Mouse (Mus musculus) limb, embryonic 13.5 days (tissue): Measurements from ENCODE around the gene Ranbp3l. TPM values are rescaled to one million over a fixed set of nuclear protein-coding genes. Genes with fewer than 3 reads are reported as not detected.

ENCODE experiments used
- ATAC-seq: fragments of 200-750 bp; cut with Nextera tagmentation; 2 replicates; pipeline ENCODE4 v1.8.0; 2017; ENCODE audit warnings: low read depth, moderate number of reproducible peaks, moderate TSS enrichment; ENCODE audit not compliant: low FRiP score
- H3K27ac ChIP-seq: fragments of 300-500 bp; sonication (generic); 2 replicates; pipeline ENCODE4 v1.5.1; 2015; ENCODE audit warnings: inconsistent platforms, mild to moderate bottlenecking, moderate library complexity
- H3K27me3 ChIP-seq: fragments of 300-500 bp; sonication (generic); 2 replicates; pipeline ENCODE4 v1.6.1; 2015; ENCODE audit warnings: mild to moderate bottlenecking, inconsistent platforms
- H3K36me3 ChIP-seq: fragments of 300-500 bp; sonication (generic); 2 replicates; pipeline ENCODE4 v1.6.1; 2015; ENCODE audit warnings: inconsistent platforms, mild to moderate bottlenecking, moderate library complexity
- H3K4me1 ChIP-seq: fragments of 300-500 bp; sonication (generic); 2 replicates; pipeline ENCODE4 v1.6.1; 2015; ENCODE audit warnings: inconsistent platforms
- H3K4me2 ChIP-seq: fragments of 300-500 bp; sonication (generic); replicated peaks from 2 replicates; pipeline ENCODE4 v1.6.1; 2015; ENCODE audit warnings: inconsistent platforms, mild to moderate bottlenecking, moderate library complexity
- H3K4me3 ChIP-seq: fragments of 300-500 bp; sonication (generic); 2 replicates; pipeline ENCODE4 v1.5.1; 2015; ENCODE audit warnings: moderate library complexity, mild to moderate bottlenecking, inconsistent platforms
- H3K9ac ChIP-seq: fragments of 300-500 bp; sonication (generic); 2 replicates; pipeline ENCODE4 v1.6.1; 2015; ENCODE audit warnings: mild to moderate bottlenecking, inconsistent platforms
- H3K9me3 ChIP-seq: fragments of 300-500 bp; sonication (generic); 2 replicates; pipeline ENCODE4 v1.6.1; 2016; ENCODE audit warnings: inconsistent platforms
- WGBS: fragments of 180-500 bp; shearing (Covaris S2); methylation state at CpG from one replicate; pipeline ENCODE4 v1.1.7; 2015; 5-methylcytosine and 5-hydroxymethylcytosine counted together
- polyA plus RNA-seq: library from polyadenylated mRNA; unstranded; fragments of >200 nt; fragmentation: Nextera tagmentation; extraction: Ambion mirVana; gene quantifications from 2 replicates; pipeline ENCODE4 v1.2.1, GENCODE M21; 2015

Ranbp3l gene
- polyA plus RNA-seq, 1 experiment from 2014 or later, result 0.41 TPM

GRCm38 (mm10) chr15:9072630-9073029, 104.9 kb downstream of the Ranbp3l start:
- Histone ChIP-seq H3K4me1 (peaks cover 41% of the 10 kb centered on the region), H3K9ac (peak overlapping the region; percentile 93; the same call in 1 of the 2 replicates), H3K4me2 (peak overlapping the region; percentile 78), H3K4me3 (peak overlapping the region; percentile 88), H3K27me3 (no peaks in the 10 kb centered on the region), H3K36me3 (peaks cover 3% of the 10 kb centered on the region; the same call in 1 of the 2 replicates), H3K27ac (peak overlapping the region; percentile 91; the same call in 1 of the 2 replicates), H3K9me3 (no peaks in the 10 kb centered on the region)
- ATAC-seq, result no peak
- 30% methylated on average over 5 of the region's 5 CpGs for WGBS

- H3K27me3 ChIP-seq, result no peaks in the 10 kb centered on the region
- H3K9ac ChIP-seq, result no peak overlapping the region
- no peak for ATAC-seq
- H3K4me3 ChIP-seq, result peak overlapping the region; percentile 88
- 41% methylated on average over 12 of the region's 12 CpGs for WGBS
- peaks cover 3% of the 10 kb centered on the region; the same call in 1 of the 2 replicates for H3K36me3 ChIP-seq
- H3K9me3 ChIP-seq, result no peaks in the 10 kb centered on the region
- peak overlapping the region; percentile 78 for H3K4me2 ChIP-seq
- no peak overlapping the region for H3K27ac ChIP-seq
- peaks cover 41% of the 10 kb centered on the region for H3K4me1 ChIP-seq
Measured at GRCm38 (mm10) chr15:9073067-9073608, 105.4 kb downstream of the Ranbp3l start.

GRCm38 (mm10) chr15:9073684-9074083, 105.9 kb downstream of the Ranbp3l start:
- ATAC-seq, result no peak
- Histone ChIP-seq H3K27me3 (no peaks in the 10 kb centered on the region), H3K4me2 (peak overlapping the region; percentile 78), H3K9ac (no peak overlapping the region), H3K9me3 (no peaks in the 10 kb centered on the region), H3K27ac (no peak overlapping the region), H3K4me1 (peaks cover 44% of the 10 kb centered on the region), H3K4me3 (peak overlapping the region; percentile 88), H3K36me3 (peaks cover 3% of the 10 kb centered on the region; the same call in 1 of the 2 replicates)
- WGBS, result 73% methylated on average over 5 of the region's 5 CpGs

- 0 out of 2 replicates have a peak overlapping the region, but pooled peaks have one; percentile 9 for H3K4me2 ChIP-seq
Measured at GRCm38 (mm10) chr15:9074139-9074538, 106.4 kb downstream of the Ranbp3l start.

GRCm38 (mm10) chr15:9074671-9075070, 106.9 kb downstream of the Ranbp3l start:
- H3K27ac ChIP-seq, result no peak overlapping the region
- ATAC-seq, result no peak
- peaks cover 3% of the 10 kb centered on the region; the same call in 1 of the 2 replicates for H3K36me3 ChIP-seq
- H3K4me2 ChIP-seq, result no peak overlapping the region
- H3K27me3 ChIP-seq, result no peaks in the 10 kb centered on the region
- H3K4me1 ChIP-seq, result peaks cover 54% of the 10 kb centered on the region
- no peaks in the 10 kb centered on the region for H3K9me3 ChIP-seq
- no peak overlapping the region for H3K4me3 ChIP-seq
- no peak overlapping the region for H3K9ac ChIP-seq
- WGBS, result 26% methylated on average over 4 of the region's 4 CpGs

More at GRCm38 (mm10) chr15:9074139-9074538, 106.4 kb downstream of the Ranbp3l start:
- Histone ChIP-seq H3K4me1 (peaks cover 48% of the 10 kb centered on the region), H3K9me3 (no peaks in the 10 kb centered on the region), H3K4me3 (no peak overlapping the region), H3K27ac (no peak overlapping the region), H3K9ac (no peak overlapping the region), H3K27me3 (no peaks in the 10 kb centered on the region), H3K36me3 (peaks cover 3% of the 10 kb centered on the region; the same call in 1 of the 2 replicates)
- 22% methylated on average over 2 of the region's 2 CpGs for WGBS
- no peak for ATAC-seq

- Histone ChIP-seq H3K4me2 (no peak overlapping the region), H3K27ac (no peak overlapping the region), H3K27me3 (no peaks in the 10 kb centered on the region), H3K4me3 (no peak overlapping the region), H3K9me3 (no peaks in the 10 kb centered on the region), H3K9ac (no peak overlapping the region), H3K36me3 (peaks cover 3% of the 10 kb centered on the region; the same call in 1 of the 2 replicates), H3K4me1 (peaks cover 51% of the 10 kb centered on the region)
- WGBS, result 66% methylated on average over 14 of the region's 14 CpGs
- ATAC-seq, result no peak
Measured at GRCm38 (mm10) chr15:9075608-9076200, 108.0 kb downstream of the Ranbp3l start.

- Histone ChIP-seq H3K4me3 (no peak overlapping the region), H3K27ac (no peak overlapping the region), H3K4me1 (peaks cover 36% of the 10 kb centered on the region), H3K27me3 (no peaks in the 10 kb centered on the region), H3K9me3 (no peaks in the 10 kb centered on the region), H3K36me3 (peaks cover 3% of the 10 kb centered on the region; the same call in 1 of the 2 replicates), H3K4me2 (no peak overlapping the region), H3K9ac (no peak overlapping the region; the same call in 1 of the 2 replicates)
- ATAC-seq, result no peak
- WGBS, result 78% methylated on average over 12 of the region's 12 CpGs
Measured at GRCm38 (mm10) chr15:9078481-9079300, 110.9 kb downstream of the Ranbp3l start.

- Histone ChIP-seq H3K36me3 (peaks cover 7% of the 10 kb centered on the region), H3K9ac (no peak overlapping the region), H3K9me3 (no peaks in the 10 kb centered on the region), H3K4me3 (no peak overlapping the region), H3K27me3 (no peaks in the 10 kb centered on the region), H3K4me2 (no peak overlapping the region), H3K27ac (no peak overlapping the region), H3K4me1 (peaks cover 28% of the 10 kb centered on the region)
- no peak for ATAC-seq
- WGBS, result 48% methylated on average over 5 of the region's 5 CpGs
Measured at GRCm38 (mm10) chr15:9079626-9080025, 111.9 kb downstream of the Ranbp3l start.

- Histone ChIP-seq H3K27me3 (no peaks in the 10 kb centered on the region), H3K27ac (no peak overlapping the region), H3K4me1 (peaks cover 22% of the 10 kb centered on the region), H3K4me3 (no peak overlapping the region), H3K9me3 (no peaks in the 10 kb centered on the region), H3K4me2 (no peak overlapping the region), H3K36me3 (peaks cover 10% of the 10 kb centered on the region), H3K9ac (no peak overlapping the region)
- no peak for ATAC-seq
- 71% methylated on average over 4 of the region's 4 CpGs for WGBS
Measured at GRCm38 (mm10) chr15:9080206-9080605, 112.5 kb downstream of the Ranbp3l start.

GRCm38 (mm10) chr15:9081294-9081693, 113.5 kb downstream of the Ranbp3l start:
- WGBS, result 82% methylated on average over 3 of the region's 3 CpGs
- peaks cover 10% of the 10 kb centered on the region for H3K36me3 ChIP-seq
- no peaks in the 10 kb centered on the region for H3K9me3 ChIP-seq
- no peaks in the 10 kb centered on the region for H3K27me3 ChIP-seq
- no peak overlapping the region for H3K4me3 ChIP-seq
- H3K9ac ChIP-seq, result no peak overlapping the region
- no peak overlapping the region for H3K4me2 ChIP-seq
- no peak for ATAC-seq
- H3K27ac ChIP-seq, result no peak overlapping the region
- peaks cover 16% of the 10 kb centered on the region for H3K4me1 ChIP-seq

GRCm38 (mm10) chr15:9082753-9083152, 115.0 kb downstream of the Ranbp3l start:
- no peak overlapping the region for H3K27ac ChIP-seq
- no peak overlapping the region for H3K4me3 ChIP-seq
- WGBS, result 88% methylated on average over 9 of the region's 9 CpGs
- peaks cover 18% of the 10 kb centered on the region for H3K36me3 ChIP-seq
- H3K4me2 ChIP-seq, result no peak overlapping the region
- H3K27me3 ChIP-seq, result no peaks in the 10 kb centered on the region
- H3K9ac ChIP-seq, result no peak overlapping the region
- H3K4me1 ChIP-seq, result peaks cover 16% of the 10 kb centered on the region
- ATAC-seq, result no peak
- no peaks in the 10 kb centered on the region for H3K9me3 ChIP-seq

- Histone ChIP-seq H3K4me1 (no peaks in the 10 kb centered on the region), H3K27me3 (no peaks in the 10 kb centered on the region), H3K4me3 (no peak overlapping the region), H3K4me2 (no peak overlapping the region), H3K27ac (no peak overlapping the region), H3K9ac (no peak overlapping the region), H3K9me3 (no peaks in the 10 kb centered on the region), H3K36me3 (peaks cover 38% of the 10 kb centered on the region)
- WGBS, result 81% methylated on average over 11 of the region's 11 CpGs
- no peak for ATAC-seq
Measured at GRCm38 (mm10) chr15:9086813-9087212, 119.1 kb downstream of the Ranbp3l start.
